Mouse (Mus musculus): Measurements from ENCODE around the gene Sprr2d. TPM values are rescaled to one million over a fixed set of nuclear protein-coding genes. Genes with fewer than 3 reads are reported as not detected.

The Sprr2d gene
- not detected in 2 replicates for polyA plus RNA-seq (2021; fragmentation: Nextera tagmentation)
- long read RNA-seq, experiment 1, result 0 reads
- long read RNA-seq, experiment 2, result 0 reads

DNA sequence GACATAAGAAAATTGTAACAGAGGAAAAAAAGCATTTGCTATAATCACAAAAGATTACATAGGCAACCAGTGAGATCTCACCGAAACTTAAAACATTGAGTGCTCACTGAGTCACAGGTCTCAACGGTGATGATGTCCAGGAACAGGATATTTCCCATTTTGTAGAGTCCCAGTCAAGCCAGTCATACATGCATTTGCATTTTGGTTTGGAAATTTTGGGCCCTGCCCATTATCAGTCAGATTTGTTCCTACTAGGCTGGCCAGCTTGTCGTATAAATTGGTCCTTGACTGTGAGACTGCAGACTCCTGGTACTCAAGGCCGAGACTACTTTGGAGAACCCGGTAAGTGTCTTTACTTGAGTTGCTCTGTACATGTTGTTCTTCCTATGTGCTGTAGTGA is at the start of gene Sprr2d:
TSS of gene Sprr2d (plus strand) at position 301 of the 400 bp plus-strand sequence.

DNA sequence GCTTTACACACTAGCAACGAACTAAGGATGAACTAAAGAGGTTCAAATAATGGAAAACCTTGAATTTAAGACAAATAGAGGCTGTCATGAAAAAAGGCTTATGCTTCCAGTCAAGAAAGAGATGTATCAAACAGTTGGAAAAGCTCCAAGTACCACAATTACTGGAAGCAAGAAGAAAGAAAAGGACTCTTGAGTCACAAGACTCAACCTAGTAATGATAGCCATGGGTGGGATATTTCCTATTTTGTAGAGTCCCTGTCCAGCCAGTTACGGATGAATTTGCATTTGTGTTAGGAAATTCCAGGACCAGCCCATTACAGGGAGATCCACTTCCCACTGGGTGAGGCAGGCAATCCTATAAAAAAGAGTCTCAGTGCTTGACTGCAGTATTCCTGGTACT is 22.6 kb upstream of the Sprr2d start, which contains the start of gene Sprr2b:
TSS of gene Sprr2b (plus strand) at position 301 of the 400 bp plus-strand sequence.

DNA sequence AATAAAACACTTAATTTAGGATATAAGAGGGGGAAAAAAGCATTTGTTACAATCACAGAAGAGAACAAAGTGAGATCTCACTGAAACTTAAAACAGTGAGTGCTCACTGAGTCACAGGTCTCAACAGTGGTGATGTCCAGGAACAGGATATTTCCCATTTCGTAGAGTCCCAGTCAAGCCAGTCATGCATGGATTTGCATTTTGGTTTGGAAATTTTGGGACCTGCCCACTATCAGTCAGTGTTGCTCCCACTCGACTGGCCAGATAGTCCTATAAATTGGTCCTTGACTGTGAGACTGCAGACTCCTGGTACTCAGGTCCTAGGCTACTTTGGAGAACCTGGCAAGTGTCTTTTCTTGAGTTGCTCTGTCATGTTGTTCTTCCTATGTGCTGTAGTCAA is 12.9 kb downstream of the Sprr2d start, which contains the start of gene Sprr2e:
TSS of gene Sprr2e (plus strand) at position 301 of the 400 bp plus-strand sequence.

DNA sequence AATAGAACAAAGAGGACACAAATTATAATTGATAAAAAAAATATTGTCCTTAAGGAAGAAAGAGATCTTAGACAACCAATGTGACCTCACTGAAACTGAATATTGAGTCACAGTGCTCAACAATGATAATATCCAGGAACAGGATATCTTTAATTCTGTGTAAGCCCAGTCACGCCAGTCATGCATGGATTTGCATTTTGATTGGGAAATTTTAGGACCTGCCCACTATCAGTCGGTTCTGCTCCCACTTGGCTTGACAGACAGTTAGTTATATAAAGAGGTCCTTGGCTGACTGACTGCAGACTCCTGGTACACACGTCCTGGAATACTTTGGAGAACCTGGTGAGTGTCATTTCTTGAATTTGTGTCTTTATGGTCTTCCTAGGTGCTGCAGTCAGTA is 25.9 kb downstream of the Sprr2d start, which contains the start of gene Sprr2f:
TSS of gene Sprr2f (plus strand) at position 301 of the 400 bp plus-strand sequence.

DNA sequence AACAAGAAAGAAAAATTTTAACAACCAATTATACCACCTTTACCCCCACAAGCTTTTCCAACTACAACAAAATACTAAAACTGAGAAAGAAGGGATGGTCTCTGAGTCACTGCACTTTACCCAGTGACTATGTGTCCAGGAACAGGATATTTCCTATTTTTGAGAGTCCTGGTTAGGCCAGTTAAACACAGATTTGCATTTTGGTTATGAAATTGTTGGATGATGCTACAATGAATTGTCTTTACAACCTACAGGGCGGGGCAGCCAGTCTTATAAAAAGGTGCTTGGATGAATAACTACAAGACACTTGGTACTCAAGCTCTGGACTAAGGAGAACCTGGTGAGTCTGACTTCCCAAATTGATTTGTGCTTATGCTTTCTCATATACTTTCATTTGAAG is 46.4 kb downstream of the Sprr2d start, which contains the start of gene Sprr2h:
TSS of gene Sprr2h (plus strand) at position 301 of the 400 bp plus-strand sequence.

Other genes starting within 250 kb of the Sprr2d start
- gene Prr9, start 215.2 kb upstream of the Sprr2d start, polyA plus RNA-seq (2021; fragmentation: Nextera tagmentation), result not detected in 2 replicates
- gene Lelp1, start 196.4 kb upstream of the Sprr2d start, polyA plus RNA-seq (2021; fragmentation: Nextera tagmentation), result not detected in 2 replicates
- gene Sprr2a1, start 123.3 kb upstream of the Sprr2d start, polyA plus RNA-seq (2021; fragmentation: Nextera tagmentation), result not detected in 2 replicates
- gene Sprr2a2, start 123.2 kb upstream of the Sprr2d start, polyA plus RNA-seq (2021; fragmentation: Nextera tagmentation), result 0.21 TPM in 2 replicates
- not detected in 2 replicates for gene Sprr2a3, start 53.7 kb upstream of the Sprr2d start, polyA plus RNA-seq (2021; fragmentation: Nextera tagmentation)
- not detected in 2 replicates for gene Sprr2b, start 22.5 kb upstream of the Sprr2d start, polyA plus RNA-seq (2021; fragmentation: Nextera tagmentation)
- not detected in 2 replicates for gene Sprr2e, start 13.0 kb downstream of the Sprr2d start, polyA plus RNA-seq (2021; fragmentation: Nextera tagmentation)
- not detected in 2 replicates for gene Sprr2f, start 26.0 kb downstream of the Sprr2d start, polyA plus RNA-seq (2021; fragmentation: Nextera tagmentation)
- gene Sprr2h, start 46.5 kb downstream of the Sprr2d start, polyA plus RNA-seq (2021; fragmentation: Nextera tagmentation), result not detected in 2 replicates
- not detected in 2 replicates for gene Sprr2i, start 68.9 kb downstream of the Sprr2d start, polyA plus RNA-seq (2021; fragmentation: Nextera tagmentation)
- gene Sprr2j-ps, start 78.9 kb downstream of the Sprr2d start, polyA plus RNA-seq (2021; fragmentation: Nextera tagmentation), result not detected in 2 replicates
- 2.0 and 2.1 TPM in 2 replicates for gene Gm9774, start 90.3 kb downstream of the Sprr2d start, polyA plus RNA-seq (2021; fragmentation: Nextera tagmentation)
- not detected in 2 replicates for gene Sprr2k, start 93.4 kb downstream of the Sprr2d start, polyA plus RNA-seq (2021; fragmentation: Nextera tagmentation)
- not detected in 2 replicates for gene Sprr1b, start 99.6 kb downstream of the Sprr2d start, polyA plus RNA-seq (2021; fragmentation: Nextera tagmentation)
- not detected in 2 replicates for gene Sprr3, start 119.6 kb downstream of the Sprr2d start, polyA plus RNA-seq (2021; fragmentation: Nextera tagmentation)
- not detected in 2 replicates for gene Sprr1a, start 146.8 kb downstream of the Sprr2d start, polyA plus RNA-seq (2021; fragmentation: Nextera tagmentation)
- not detected in 2 replicates for gene Sprr4, start 161.4 kb downstream of the Sprr2d start, polyA plus RNA-seq (2021; fragmentation: Nextera tagmentation)
- not detected in 2 replicates for gene 2310046K23Rik, start 195.4 kb downstream of the Sprr2d start, polyA plus RNA-seq (2021; fragmentation: Nextera tagmentation)
- not detected in 2 replicates for gene Ivl, start 234.6 kb downstream of the Sprr2d start, polyA plus RNA-seq (2021; fragmentation: Nextera tagmentation)
- gene Smcp, start 249.9 kb downstream of the Sprr2d start, polyA plus RNA-seq (2021; fragmentation: Nextera tagmentation), result not detected in 2 replicates

All from layer of hippocampus, adult 6 months (tissue).